Comparison of ENCODE assay signal across 22 mouse cellular contexts in genomic region chr12:112336691-112337295, GRCm38 (mm10).
DNase-seq lines count a peak whose midpoint lies in the region; ATAC-seq lines count a peak whose summit lies in the region.
"Had no signal": no experiment of that assay in that cellular context is flagged by ENCODE, and none has a peak within 500 bp of the region (broad histone marks: within the 10 kb centered on the region; RNA-seq: fewer than 3 reads in every experiment).

No protein-coding gene starts in this region.

- no peak overlapping the region for H3K4me2 ChIP-seq in forebrain, embryonic 12.5 days
- no peak overlapping the region for H3K4me2 ChIP-seq in midbrain, embryonic 13.5 days (replicated peaks)
- H3K4me2 ChIP-seq: embryonic facial prominence, embryonic 12.5 days had no signal

- peak overlapping the region; percentile 98 for H3K27ac ChIP-seq in forebrain, embryonic 12.5 days
- peak overlapping the region; percentile 97 for H3K27ac ChIP-seq in midbrain, embryonic 13.5 days
- H3K27ac ChIP-seq: embryonic facial prominence, embryonic 12.5 days; gastrocnemius, adult 2 months; kidney, postnatal 0 days; macrophage had no signal

- peak; percentile 63 to 68 for DNase-seq in cerebellum, postnatal 10 days
- no peak for DNase-seq in cerebellum, adult 8-10 months
- DNase-seq in left cerebral cortex, postnatal 4 days: peak; percentile 39
- DNase-seq in left cerebral cortex, postnatal 14 days (ENCODE audit: low spot score in 2 of 2): no peak
- no peak for DNase-seq in frontal cortex, postnatal 25 days (ENCODE audit: low spot score in 2 of 2)
- no peak for DNase-seq in left cerebral cortex, adult 8-10 months (ENCODE audit: low spot score in 2 of 2)
- DNase-seq: adrenal gland, postnatal 14 days; cerebellum, adult 9-11 months; gastrocnemius, adult 2 months; kidney, adult 18-20 months; layer of hippocampus, adult 9-11 months; liver; retina, postnatal 1 day; right cerebral cortex, postnatal 25 days; spleen, adult 18-20 months had no signal

- no peak overlapping the region for H3K4me3 ChIP-seq in forebrain, embryonic 12.5 days (replicated peaks)
- no peak overlapping the region for H3K4me3 ChIP-seq in midbrain, embryonic 13.5 days (replicated peaks)
- H3K4me3 ChIP-seq: embryonic facial prominence, embryonic 12.5 days; gastrocnemius, adult 2 months; limb, embryonic 10.5 days had no signal

- 0 out of 2 replicates have a peak, but pooled peaks cover 4% of the 10 kb centered on the region for H3K27me3 ChIP-seq in forebrain, embryonic 12.5 days
- no peaks in the 10 kb centered on the region for H3K27me3 ChIP-seq in midbrain, embryonic 13.5 days
- H3K27me3 ChIP-seq: embryonic facial prominence, embryonic 12.5 days had no signal

- 0 out of 2 replicates have a peak overlapping the region, but pooled peaks have one; percentile 21 for H3K9ac ChIP-seq in forebrain, embryonic 12.5 days
- H3K9ac ChIP-seq in midbrain, embryonic 13.5 days (replicated peaks): 0 out of 2 replicates have a peak overlapping the region, but pooled peaks have one; percentile 1
- H3K9ac ChIP-seq: embryonic facial prominence, embryonic 12.5 days had no signal

- intact Hi-C loops in left cerebral cortex, postnatal 4 days (cut with DNase I): loop anchor here (10.0 kb wide), 1 partner anchor 192 kb away; the partner anchor contains the start of gene Kif26a
- intact Hi-C loops in left cerebral cortex, postnatal 14 days (cut with DNase I): no loop called here

- no peak for ATAC-seq in forebrain, embryonic 12.5 days (ENCODE audit: low FRiP score)
- no peak for ATAC-seq in midbrain, embryonic 13.5 days
- ATAC-seq: inflammation-experienced regulatory T-cells, adult 6 months had no signal

- peaks cover 75% of the 10 kb centered on the region for H3K4me1 ChIP-seq in forebrain, embryonic 12.5 days
- H3K4me1 ChIP-seq in midbrain, embryonic 13.5 days (replicated peaks): peaks cover 77% of the 10 kb centered on the region

- H3K36me3 ChIP-seq in forebrain, embryonic 12.5 days (replicated peaks): no peaks in the 10 kb centered on the region
- H3K36me3 ChIP-seq in midbrain, embryonic 13.5 days: no peaks in the 10 kb centered on the region
- H3K36me3 ChIP-seq: embryonic facial prominence, embryonic 12.5 days; limb, embryonic 10.5 days had no signal

- 84% methylated on average over 9 of the region's 9 CpGs for WGBS in forebrain, embryonic 12.5 days
- WGBS in midbrain, embryonic 13.5 days: 83% methylated on average over 9 of the region's 9 CpGs

- H3K9me3 ChIP-seq in forebrain, embryonic 12.5 days: no peaks in the 10 kb centered on the region
- H3K9me3 ChIP-seq in midbrain, embryonic 13.5 days: no peaks in the 10 kb centered on the region
- H3K9me3 ChIP-seq: embryonic facial prominence, embryonic 12.5 days; limb, embryonic 10.5 days had no signal

Comparison
In these comparisons a context has a peak if more than half of its experiments do, and no peak if none do; other contexts are left out.
1. DNase-seq: peak in cerebellum, postnatal 10 days (2 of 2) and left cerebral cortex, postnatal 4 days (single experiment); none in cerebellum, adult 8-10 months (single experiment), left cerebral cortex, postnatal 14 days (0 of 2), frontal cortex, postnatal 25 days (0 of 2) and left cerebral cortex, adult 8-10 months (0 of 2).